Mouse (Mus musculus): ENCODE measurements at regions not wholly inside any gene's neighbourhood (a gene's known extent, or its start where the extent isn't known, plus 50 kb on each side); places are given as distances from the start of the nearest gene placed in this dataset.
A peak's percentile ranks its signal among the peaks of the same experiment; 100 is the strongest.

- no peaks in the 10 kb centered on the region for H3K9me3 ChIP-seq (ENCODE audit: control insufficient read depth, low read length)
- no peak overlapping the region for H3K4me3 ChIP-seq (ENCODE audit: low read length)
- H3K36me3 ChIP-seq (ENCODE audit: control insufficient read depth, insufficient read depth, low read length): no peaks in the 10 kb centered on the region
- H3K4me2 ChIP-seq (ENCODE audit: low read depth, low read length): no peak overlapping the region
- no peak overlapping the region for H3K27ac ChIP-seq (ENCODE audit: low read length)
- ATAC-seq: no peak
- 63% methylated on average over 5 of the region's 5 CpGs for WGBS
- no peaks in the 10 kb centered on the region for H3K4me1 ChIP-seq (ENCODE audit: control insufficient read depth, insufficient read depth, low read length)
- no peaks in the 10 kb centered on the region for H3K27me3 ChIP-seq (replicated peaks; ENCODE audit: control insufficient read depth, insufficient read depth, low read length)
- H3K9ac ChIP-seq (ENCODE audit: low read depth, low read length): no peak overlapping the region
These were observed 1046.7 kb upstream of the Apob start for GRCm38 (mm10) chr12:6930726-6931125.

GRCm38 (mm10) chr12:6956638-6957037 is 1020.8 kb upstream of the Apob start:
- Histone ChIP-seq H3K4me2 (ENCODE audit: low read depth, low read length) (no peak overlapping the region), H3K27ac (ENCODE audit: low read length) (no peak overlapping the region), H3K36me3 (ENCODE audit: control insufficient read depth, insufficient read depth, low read length) (no peaks in the 10 kb centered on the region), H3K4me1 (ENCODE audit: control insufficient read depth, insufficient read depth, low read length) (no peaks in the 10 kb centered on the region), H3K4me3 (ENCODE audit: low read length) (no peak overlapping the region), H3K9me3 (ENCODE audit: control insufficient read depth, low read length) (no peaks in the 10 kb centered on the region), H3K9ac (ENCODE audit: low read depth, low read length) (no peak overlapping the region), H3K27me3 (replicated peaks; ENCODE audit: control insufficient read depth, insufficient read depth, low read length) (no peaks in the 10 kb centered on the region)
- no peak for ATAC-seq
- 75% methylated on average over 3 of the region's 3 CpGs for WGBS

- WGBS: 75% methylated on average over 4 of the region's 4 CpGs
- Histone ChIP-seq H3K36me3 (ENCODE audit: control insufficient read depth, insufficient read depth, low read length) (no peaks in the 10 kb centered on the region), H3K9me3 (ENCODE audit: control insufficient read depth, low read length) (no peaks in the 10 kb centered on the region)
These were observed 992.8 kb upstream of the Apob start for GRCm38 (mm10) chr12:6984664-6985063.

DNA sequence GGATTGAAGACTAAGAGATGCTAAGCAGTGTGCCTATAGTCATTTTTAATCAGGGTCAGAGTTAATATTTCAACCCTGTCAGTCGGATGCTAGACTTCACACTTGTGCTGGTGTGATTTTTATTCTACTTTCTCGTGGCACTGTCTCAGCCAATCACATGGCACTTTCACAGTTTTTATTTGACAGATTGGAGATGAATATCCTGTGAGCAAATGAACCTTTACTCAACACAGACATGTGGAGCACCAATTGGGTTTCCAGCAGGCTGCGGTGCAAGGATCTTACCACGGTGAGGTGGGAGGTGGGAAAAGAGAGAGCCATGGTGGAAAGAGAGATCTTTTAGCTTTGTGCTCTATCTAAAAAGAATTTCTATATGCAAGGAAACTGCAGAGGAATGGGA is 949.0 kb upstream of the Apob start:
- ATAC-seq: no peak

More at GRCm38 (mm10) chr12:6984664-6985063, 992.8 kb upstream of the Apob start:
- Histone ChIP-seq H3K27ac (ENCODE audit: low read length) (no peak overlapping the region), H3K9ac (ENCODE audit: low read depth, low read length) (no peak overlapping the region), H3K4me2 (ENCODE audit: low read depth, low read length) (no peak overlapping the region), H3K4me3 (ENCODE audit: low read length) (no peak overlapping the region), H3K4me1 (ENCODE audit: control insufficient read depth, insufficient read depth, low read length) (no peaks in the 10 kb centered on the region), H3K27me3 (replicated peaks; ENCODE audit: control insufficient read depth, insufficient read depth, low read length) (no peaks in the 10 kb centered on the region)
- no peak for ATAC-seq

DNA sequence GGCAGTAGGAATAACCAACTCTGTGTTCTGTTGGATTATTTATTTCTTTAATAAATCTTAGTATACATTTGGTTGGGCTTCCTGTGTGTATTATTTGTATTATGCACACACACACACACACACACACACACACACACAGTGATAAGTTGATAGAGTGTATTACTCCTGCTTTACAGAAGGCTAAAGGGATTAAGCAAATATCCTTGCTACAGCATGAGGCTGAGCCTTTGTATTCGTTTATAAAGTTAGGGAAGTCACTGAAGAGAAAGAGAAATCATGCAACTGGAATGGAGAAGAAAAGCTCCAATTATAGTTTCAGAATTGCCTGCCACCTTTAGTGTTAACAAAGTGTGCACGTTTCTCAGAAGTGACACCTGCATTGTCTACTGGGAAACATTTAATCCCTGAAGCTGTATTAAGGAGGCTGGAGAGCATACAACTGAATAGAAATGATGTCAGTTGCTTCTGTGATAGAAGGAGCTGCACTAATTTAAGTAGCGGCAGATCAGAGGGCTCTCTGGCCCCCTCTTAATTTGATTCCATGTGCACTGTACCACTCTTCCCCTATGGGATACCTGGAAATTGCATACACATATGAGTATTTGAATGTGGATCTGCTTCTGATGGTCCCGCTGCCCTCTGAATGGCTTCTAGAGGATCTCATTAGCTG is 947.9 kb upstream of the Apob start:
- no peak overlapping the region for H3K9ac ChIP-seq (ENCODE audit: low read depth, low read length)
- H3K36me3 ChIP-seq (ENCODE audit: control insufficient read depth, insufficient read depth, low read length): no peaks in the 10 kb centered on the region
- H3K4me2 ChIP-seq (ENCODE audit: low read depth, low read length): no peak overlapping the region
- no peaks in the 10 kb centered on the region for H3K4me1 ChIP-seq (ENCODE audit: control insufficient read depth, insufficient read depth, low read length)
- no peak for ATAC-seq
- no peak overlapping the region for H3K27ac ChIP-seq (ENCODE audit: low read length)
- H3K4me3 ChIP-seq (ENCODE audit: low read length): no peak overlapping the region
- no peaks in the 10 kb centered on the region for H3K27me3 ChIP-seq (replicated peaks; ENCODE audit: control insufficient read depth, insufficient read depth, low read length)
- 64% methylated on average over 4 of the region's 4 CpGs for WGBS
- no peaks in the 10 kb centered on the region for H3K9me3 ChIP-seq (ENCODE audit: control insufficient read depth, low read length)

More for the DNA sequence above, 949.0 kb upstream of the Apob start:
- no peak overlapping the region for H3K4me3 ChIP-seq (ENCODE audit: low read length)
- H3K27ac ChIP-seq (ENCODE audit: low read length): no peak overlapping the region
- WGBS: 79% methylated on average over 4 of the region's 4 CpGs
- no peak overlapping the region for H3K9ac ChIP-seq (ENCODE audit: low read depth, low read length)
- H3K4me1 ChIP-seq (ENCODE audit: control insufficient read depth, insufficient read depth, low read length): no peaks in the 10 kb centered on the region
- H3K4me2 ChIP-seq (ENCODE audit: low read depth, low read length): no peak overlapping the region
- H3K27me3 ChIP-seq (replicated peaks; ENCODE audit: control insufficient read depth, insufficient read depth, low read length): no peaks in the 10 kb centered on the region
- H3K9me3 ChIP-seq (ENCODE audit: control insufficient read depth, low read length): no peaks in the 10 kb centered on the region
- no peaks in the 10 kb centered on the region for H3K36me3 ChIP-seq (ENCODE audit: control insufficient read depth, insufficient read depth, low read length)

- no peak overlapping the region for H3K27ac ChIP-seq (ENCODE audit: low read length)
- H3K9me3 ChIP-seq (ENCODE audit: control insufficient read depth, low read length): no peaks in the 10 kb centered on the region
- H3K4me2 ChIP-seq (ENCODE audit: low read depth, low read length): no peak overlapping the region
- no peaks in the 10 kb centered on the region for H3K27me3 ChIP-seq (replicated peaks; ENCODE audit: control insufficient read depth, insufficient read depth, low read length)
- H3K36me3 ChIP-seq (ENCODE audit: control insufficient read depth, insufficient read depth, low read length): no peaks in the 10 kb centered on the region
- ATAC-seq: peak; percentile 40; the same call in 1 of the 2 replicates
- no peaks in the 10 kb centered on the region for H3K4me1 ChIP-seq (ENCODE audit: control insufficient read depth, insufficient read depth, low read length)
- WGBS: 52% methylated on average over 3 of the region's 3 CpGs
- H3K4me3 ChIP-seq (ENCODE audit: low read length): no peak overlapping the region
- H3K9ac ChIP-seq (ENCODE audit: low read depth, low read length): no peak overlapping the region
These were observed 926.7 kb upstream of the Apob start for GRCm38 (mm10) chr12:7050791-7051190.

GRCm38 (mm10) chr12:7054575-7054974 is 922.9 kb upstream of the Apob start:
- Histone ChIP-seq H3K9me3 (ENCODE audit: control insufficient read depth, low read length) (no peaks in the 10 kb centered on the region), H3K4me2 (ENCODE audit: low read depth, low read length) (no peak overlapping the region), H3K27me3 (replicated peaks; ENCODE audit: control insufficient read depth, insufficient read depth, low read length) (no peaks in the 10 kb centered on the region), H3K9ac (ENCODE audit: low read depth, low read length) (no peak overlapping the region), H3K36me3 (ENCODE audit: control insufficient read depth, insufficient read depth, low read length) (no peaks in the 10 kb centered on the region), H3K4me1 (ENCODE audit: control insufficient read depth, insufficient read depth, low read length) (no peaks in the 10 kb centered on the region), H3K27ac (ENCODE audit: low read length) (no peak overlapping the region), H3K4me3 (ENCODE audit: low read length) (no peak overlapping the region)
- no peak for ATAC-seq
- 76% methylated on average over 2 of the region's 2 CpGs for WGBS

DNA sequence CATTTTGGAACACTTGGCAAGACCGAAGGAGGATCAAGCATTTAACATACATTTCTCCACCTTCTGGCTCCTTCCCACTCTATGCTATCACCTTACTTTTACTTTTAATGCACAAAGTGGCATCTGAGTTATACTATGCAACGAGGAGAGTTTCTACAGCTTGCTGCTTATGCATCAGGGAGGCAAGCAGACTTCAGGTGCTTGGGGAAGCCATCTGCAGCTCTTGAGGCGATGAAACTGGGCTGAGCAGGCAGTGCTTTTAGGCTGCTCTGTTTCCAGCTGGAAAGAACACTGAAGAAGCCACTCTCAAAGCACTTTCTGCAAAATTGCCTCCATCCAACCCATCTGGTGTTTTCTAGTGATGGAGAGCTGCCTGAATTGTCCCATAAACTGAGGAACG is 882.9 kb upstream of the Apob start:
- Histone ChIP-seq H3K9me3 (ENCODE audit: control insufficient read depth, low read length) (no peaks in the 10 kb centered on the region), H3K4me3 (ENCODE audit: low read length) (no peak overlapping the region), H3K27ac (ENCODE audit: low read length) (no peak overlapping the region), H3K27me3 (replicated peaks; ENCODE audit: control insufficient read depth, insufficient read depth, low read length) (no peaks in the 10 kb centered on the region), H3K4me2 (ENCODE audit: low read depth, low read length) (no peak overlapping the region), H3K4me1 (ENCODE audit: control insufficient read depth, insufficient read depth, low read length) (no peaks in the 10 kb centered on the region), H3K36me3 (ENCODE audit: control insufficient read depth, insufficient read depth, low read length) (no peaks in the 10 kb centered on the region), H3K9ac (ENCODE audit: low read depth, low read length) (no peak overlapping the region)
- 88% methylated on average over 4 of the region's 4 CpGs for WGBS
- no peak for ATAC-seq

DNA sequence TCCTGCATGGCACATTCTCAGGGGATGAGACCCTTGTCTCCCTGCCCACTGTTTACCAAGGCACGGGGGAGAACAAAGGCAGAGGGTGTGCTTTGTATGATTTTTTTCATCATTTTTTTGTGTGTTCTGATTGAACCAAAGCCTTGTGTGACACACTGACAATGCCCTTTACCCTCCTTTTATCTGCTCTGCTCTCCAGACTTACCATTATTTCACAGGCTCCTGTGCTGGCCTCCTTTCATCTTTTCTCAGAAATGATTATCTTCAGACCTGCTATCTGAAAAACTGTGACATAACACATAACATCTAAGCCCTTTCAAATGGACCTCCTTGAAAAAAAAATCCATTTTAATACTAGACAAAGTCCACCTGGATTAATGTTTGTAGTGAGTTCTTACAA is 882.0 kb upstream of the Apob start:
- Histone ChIP-seq H3K27me3 (replicated peaks; ENCODE audit: control insufficient read depth, insufficient read depth, low read length) (no peaks in the 10 kb centered on the region), H3K36me3 (ENCODE audit: control insufficient read depth, insufficient read depth, low read length) (no peaks in the 10 kb centered on the region), H3K9me3 (ENCODE audit: control insufficient read depth, low read length) (no peaks in the 10 kb centered on the region), H3K9ac (ENCODE audit: low read depth, low read length) (no peak overlapping the region), H3K4me2 (ENCODE audit: low read depth, low read length) (no peak overlapping the region), H3K4me3 (ENCODE audit: low read length) (no peak overlapping the region), H3K27ac (ENCODE audit: low read length) (no peak overlapping the region), H3K4me1 (ENCODE audit: control insufficient read depth, insufficient read depth, low read length) (no peaks in the 10 kb centered on the region)
- 45% methylated on average over 1 of the region's 1 CpGs for WGBS
- ATAC-seq: no peak

DNA sequence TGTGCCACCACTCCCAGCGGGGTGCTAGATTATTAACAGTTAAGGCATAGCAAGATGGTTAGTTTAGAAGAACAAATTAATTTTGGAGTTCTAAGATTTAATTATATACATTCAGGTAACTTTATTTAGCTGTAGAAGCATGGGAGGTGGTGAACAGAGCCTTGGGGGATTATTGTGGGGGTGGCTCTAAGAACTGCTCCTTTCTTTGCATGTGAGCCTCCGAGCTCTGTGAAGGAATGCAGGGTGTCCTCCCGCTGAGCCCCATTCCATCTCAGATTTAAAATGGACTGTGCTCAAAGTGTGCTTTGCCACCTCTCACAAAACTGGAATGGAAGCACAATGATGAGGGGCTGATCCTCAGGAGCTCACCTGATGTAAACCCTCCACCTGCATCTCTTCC is 881.2 kb upstream of the Apob start:
- ATAC-seq: no peak
- H3K27ac ChIP-seq (ENCODE audit: low read length): no peak overlapping the region
- WGBS: 87% methylated on average over 3 of the region's 3 CpGs
- no peak overlapping the region for H3K4me3 ChIP-seq (ENCODE audit: low read length)
- H3K36me3 ChIP-seq (ENCODE audit: control insufficient read depth, insufficient read depth, low read length): no peaks in the 10 kb centered on the region
- no peaks in the 10 kb centered on the region for H3K4me1 ChIP-seq (ENCODE audit: control insufficient read depth, insufficient read depth, low read length)
- H3K27me3 ChIP-seq (replicated peaks; ENCODE audit: control insufficient read depth, insufficient read depth, low read length): no peaks in the 10 kb centered on the region
- H3K9me3 ChIP-seq (ENCODE audit: control insufficient read depth, low read length): no peaks in the 10 kb centered on the region
- H3K9ac ChIP-seq (ENCODE audit: low read depth, low read length): no peak overlapping the region
- no peak overlapping the region for H3K4me2 ChIP-seq (ENCODE audit: low read depth, low read length)
